ENCODE assay signal across 17 mouse cellular contexts in the genomic region with DNA sequence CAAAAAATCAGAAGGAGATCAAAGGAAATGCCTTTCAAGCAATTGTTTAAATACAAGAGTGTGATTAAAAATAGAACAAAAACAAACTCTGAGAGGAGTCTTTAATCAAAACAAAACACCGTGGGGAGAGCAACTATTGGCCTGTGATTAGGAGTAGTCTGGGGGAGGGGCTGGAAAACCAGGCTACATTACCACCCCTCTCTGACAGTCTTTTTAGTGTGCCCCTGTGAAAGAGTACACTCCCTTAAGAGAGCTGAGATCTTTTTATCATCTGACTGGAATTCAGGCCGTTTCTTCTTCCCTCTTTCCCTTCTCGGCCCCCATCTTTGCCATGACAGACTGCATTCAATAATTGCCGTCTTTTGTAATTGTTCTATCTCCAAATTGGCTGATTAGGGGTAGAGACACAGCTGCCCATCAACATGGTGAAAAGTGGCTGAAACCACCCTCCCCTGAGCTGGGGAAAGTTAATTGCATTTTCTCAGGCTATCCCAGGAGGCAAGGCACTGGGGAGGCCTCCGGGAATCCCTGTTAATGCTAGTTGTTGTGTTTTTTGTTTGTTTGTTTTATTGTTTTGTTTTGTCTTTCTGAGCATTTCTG.
DNase-seq lines count a peak whose midpoint lies in the region; ATAC-seq and TF ChIP-seq lines count a peak whose summit lies in the region.
"Had no signal": no experiment of that assay in that cellular context is flagged by ENCODE, and none has a peak within 500 bp of the region (broad histone marks: within the 10 kb centered on the region; RNA-seq: fewer than 3 reads in every experiment).

No protein-coding gene starts in this region.

- TF ChIP-seq CTCF in kidney, postnatal 0 days (IDR thresholded peaks at IDR 0.05; ENCODE audit: low read depth): no peak

- no peaks in the 10 kb centered on the region for H3K27me3 ChIP-seq in kidney, postnatal 0 days (ENCODE audit: insufficient read depth, low read length)
- H3K27me3 ChIP-seq in forebrain, embryonic 10.5 days (ENCODE audit: poor library complexity, severe bottlenecking): no peaks in the 10 kb centered on the region
- H3K27me3 ChIP-seq in midbrain, embryonic 14.5 days (ENCODE audit: control insufficient read depth, insufficient read depth, low read length): no peaks in the 10 kb centered on the region
- H3K27me3 ChIP-seq in intestine, embryonic 15.5 days (replicated peaks): no peaks in the 10 kb centered on the region
- H3K27me3 ChIP-seq: heart, embryonic 15.5 days; liver, embryonic 13.5 days had no signal

- H3K27ac ChIP-seq in kidney, postnatal 0 days: no peak overlapping the region
- H3K27ac ChIP-seq in forebrain, embryonic 10.5 days: peak overlapping the region; percentile 42
- no peak overlapping the region for H3K27ac ChIP-seq in midbrain, embryonic 14.5 days (replicated peaks; ENCODE audit: low read depth, low read length)
- H3K27ac ChIP-seq in intestine, embryonic 15.5 days: no peak overlapping the region
- H3K27ac ChIP-seq: heart, embryonic 15.5 days; limb, embryonic 10.5 days; liver, embryonic 13.5 days had no signal

- peak; percentile 24 for DNase-seq in embryo, embryonic 10.5 days (ENCODE audit: low spot score)
- no peak for DNase-seq in embryo, embryonic 10 days (ENCODE audit: low spot score)
- DNase-seq in kidney, postnatal 0 days (ENCODE audit: low spot score): peak; percentile 18
- no peak for DNase-seq in kidney, adult 8-10 months
- DNase-seq in forebrain, embryonic 10.5 days (ENCODE audit: extremely low spot score, low spot score): no peak
- DNase-seq in midbrain, embryonic 14.5 days: peak; percentile 26
- no peak for DNase-seq in thymus, postnatal 36 days
- DNase-seq: cerebellum, adult 18-20 months; gastrocnemius, postnatal 25 days; kidney, postnatal 14 days; layer of hippocampus, postnatal 36 days; liver, embryonic 13.5 days; lung, postnatal 36 days had no signal

- H3K4me1 ChIP-seq in kidney, postnatal 0 days (replicated peaks; ENCODE audit: insufficient read depth, low read length): no peaks in the 10 kb centered on the region
- H3K4me1 ChIP-seq in forebrain, embryonic 10.5 days: peaks cover 40% of the 10 kb centered on the region
- H3K4me1 ChIP-seq in midbrain, embryonic 14.5 days (ENCODE audit: control insufficient read depth, insufficient read depth, low read length): peaks cover 8% of the 10 kb centered on the region; the same call in 1 of the 2 replicates
- H3K4me1 ChIP-seq in intestine, embryonic 15.5 days (replicated peaks): no peaks in the 10 kb centered on the region
- H3K4me1 ChIP-seq: heart, embryonic 15.5 days; liver, embryonic 13.5 days had no signal

- no peak overlapping the region for H3K9ac ChIP-seq in kidney, postnatal 0 days (ENCODE audit: low read depth, low read length)
- H3K9ac ChIP-seq in midbrain, embryonic 14.5 days (replicated peaks; ENCODE audit: low read length): no peak overlapping the region
- no peak overlapping the region for H3K9ac ChIP-seq in intestine, embryonic 15.5 days
- H3K9ac ChIP-seq: heart, embryonic 15.5 days; liver, embryonic 13.5 days had no signal

- H3K4me3 ChIP-seq in kidney, postnatal 0 days (replicated peaks; ENCODE audit: low read depth, low read length): no peak overlapping the region
- no peak overlapping the region for H3K4me3 ChIP-seq in forebrain, embryonic 10.5 days
- H3K4me3 ChIP-seq in midbrain, embryonic 14.5 days (replicated peaks; ENCODE audit: low read depth, low read length): no peak overlapping the region
- no peak overlapping the region for H3K4me3 ChIP-seq in intestine, embryonic 15.5 days (replicated peaks)
- H3K4me3 ChIP-seq: heart, embryonic 15.5 days; limb, embryonic 10.5 days; liver, embryonic 13.5 days had no signal

- H3K4me2 ChIP-seq in kidney, postnatal 0 days (ENCODE audit: low read length): no peak overlapping the region
- no peak overlapping the region for H3K4me2 ChIP-seq in midbrain, embryonic 14.5 days (ENCODE audit: low read length)
- no peak overlapping the region for H3K4me2 ChIP-seq in intestine, embryonic 15.5 days (replicated peaks)
- H3K4me2 ChIP-seq: heart, embryonic 15.5 days; liver, embryonic 13.5 days had no signal

- 5% methylated on average over 5 of the region's 5 CpGs for WGBS in kidney, postnatal 0 days
- WGBS in forebrain, embryonic 10.5 days: 10% methylated on average over 5 of the region's 5 CpGs
- WGBS in midbrain, embryonic 14.5 days: 5% methylated on average over 5 of the region's 5 CpGs
- WGBS in intestine, embryonic 15.5 days: 15% methylated on average over 5 of the region's 5 CpGs

- no peaks in the 10 kb centered on the region for H3K9me3 ChIP-seq in kidney, postnatal 0 days (replicated peaks; ENCODE audit: low read length)
- no peaks in the 10 kb centered on the region for H3K9me3 ChIP-seq in forebrain, embryonic 10.5 days
- H3K9me3 ChIP-seq in midbrain, embryonic 14.5 days (ENCODE audit: control insufficient read depth, low read length): no peaks in the 10 kb centered on the region
- H3K9me3 ChIP-seq in intestine, embryonic 15.5 days: no peaks in the 10 kb centered on the region
- H3K9me3 ChIP-seq: heart, embryonic 15.5 days; limb, embryonic 10.5 days; liver, embryonic 13.5 days had no signal

- no peak for ATAC-seq in kidney, postnatal 0 days (replicated peaks; ENCODE audit: low FRiP score, low read depth)
- no peak for ATAC-seq in midbrain, embryonic 14.5 days (ENCODE audit: low FRiP score, low TSS enrichment)
- ATAC-seq in intestine, embryonic 15.5 days: no peak
- ATAC-seq: hindbrain, embryonic 16.5 days had no signal

- H3K36me3 ChIP-seq in kidney, postnatal 0 days (ENCODE audit: insufficient read depth, low read length): no peaks in the 10 kb centered on the region
- H3K36me3 ChIP-seq in forebrain, embryonic 10.5 days (replicated peaks): no peaks in the 10 kb centered on the region
- no peaks in the 10 kb centered on the region for H3K36me3 ChIP-seq in midbrain, embryonic 14.5 days (ENCODE audit: control insufficient read depth, insufficient read depth, low read length)
- no peaks in the 10 kb centered on the region for H3K36me3 ChIP-seq in intestine, embryonic 15.5 days
- H3K36me3 ChIP-seq: heart, embryonic 15.5 days; limb, embryonic 10.5 days; liver, embryonic 13.5 days had no signal

Comparison
In these comparisons a context has a peak if more than half of its experiments do, and no peak if none do; other contexts are left out.
1. DNase-seq: peak in embryo, embryonic 10.5 days (single experiment), kidney, postnatal 0 days (single experiment) and midbrain, embryonic 14.5 days (single experiment); none in embryo, embryonic 10 days (single experiment), kidney, adult 8-10 months (0 of 2), forebrain, embryonic 10.5 days (single experiment) and thymus, postnatal 36 days (0 of 2).